Mouse (Mus musculus) hindbrain, embryonic 12.5 days (tissue): Measurements from ENCODE around the gene Kdm1b. TPM values are rescaled to one million over a fixed set of nuclear protein-coding genes. Genes with fewer than 3 reads are reported as not detected.

Source experiments
- ATAC-seq: fragments of 200-750 bp; cut with Nextera tagmentation; 2 replicates; pipeline ENCODE4 v1.8.0; 2017; ENCODE audit warnings: moderate TSS enrichment; ENCODE audit not compliant: low FRiP score
- H3K27ac ChIP-seq: fragments of 300-500 bp; sonication (generic); 2 replicates; pipeline ENCODE4 v1.5.1; 2016; ENCODE audit warnings: mild to moderate bottlenecking
- H3K27me3 ChIP-seq: fragments of 300-500 bp; sonication (generic); 2 replicates; pipeline ENCODE4 v1.6.1; 2016; ENCODE audit warnings: mild to moderate bottlenecking
- H3K36me3 ChIP-seq: fragments of 300-500 bp; sonication (generic); 2 replicates; pipeline ENCODE4 v1.6.1; 2016; ENCODE audit warnings: mild to moderate bottlenecking
- H3K4me1 ChIP-seq: fragments of 300-500 bp; sonication (generic); 2 replicates; pipeline ENCODE4 v1.6.1; 2016
- H3K4me2 ChIP-seq: fragments of 300-500 bp; sonication (generic); replicated peaks from 2 replicates; pipeline ENCODE4 v1.6.1; 2016; ENCODE audit warnings: mild to moderate bottlenecking
- H3K4me3 ChIP-seq: fragments of 300-500 bp; sonication (generic); 2 replicates; pipeline ENCODE4 v1.5.1; 2016; ENCODE audit warnings: mild to moderate bottlenecking
- H3K9ac ChIP-seq: fragments of 300-500 bp; sonication (generic); 2 replicates; pipeline ENCODE4 v1.6.1; 2016; ENCODE audit warnings: mild to moderate bottlenecking, moderate library complexity
- H3K9me3 ChIP-seq: fragments of 300-500 bp; sonication (generic); replicated peaks from 2 replicates; pipeline ENCODE4 v1.6.1; 2016; ENCODE audit warnings: mild to moderate bottlenecking
- WGBS: fragments of 180-500 bp; shearing (Covaris S2); methylation state at CpG from one replicate; pipeline ENCODE4 v1.1.7; 2016; 5-methylcytosine and 5-hydroxymethylcytosine counted together
- polyA plus RNA-seq: library from polyadenylated mRNA; unstranded; fragments of >200 nt; fragmentation: Nextera tagmentation; extraction: Ambion mirVana; gene quantifications from 2 replicates; pipeline ENCODE4 v1.2.1, GENCODE M21; 2016

The Kdm1b gene
- polyA plus RNA-seq, 1 experiment from 2014 or later, result 20.5 TPM

DNA sequence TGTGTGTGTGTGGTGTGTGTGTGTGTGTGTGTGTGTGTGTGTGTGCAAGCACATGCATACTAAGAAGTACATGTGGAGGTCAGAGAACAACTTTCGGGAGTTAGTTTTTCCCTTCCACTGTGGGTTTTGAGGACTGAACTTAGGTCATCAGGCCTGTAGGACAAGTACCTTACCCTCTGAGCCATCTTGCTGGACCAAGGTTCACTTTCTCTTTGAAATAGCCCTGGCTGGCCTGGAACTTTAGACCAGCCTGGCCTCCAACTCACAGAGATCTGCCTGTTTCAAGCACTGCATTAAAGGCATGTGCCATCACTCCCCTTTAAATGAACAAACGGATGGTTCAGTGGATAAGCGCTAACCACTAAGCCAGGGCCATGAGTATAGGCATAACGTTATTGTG lies 9.7 kb upstream of the Kdm1b start:
- Histone ChIP-seq H3K36me3 (peaks cover 33% of the 10 kb centered on the region; the same call in 1 of the 2 replicates), H3K27me3 (no peaks in the 10 kb centered on the region), H3K27ac (no peak overlapping the region), H3K4me1 (no peaks in the 10 kb centered on the region), H3K9me3 (no peaks in the 10 kb centered on the region), H3K4me3 (no peak overlapping the region), H3K9ac (no peak overlapping the region), H3K4me2 (no peak overlapping the region)
- 87% methylated on average over 4 of the region's 4 CpGs for WGBS
- ATAC-seq, result no peak

- Histone ChIP-seq H3K4me2 (no peak overlapping the region), H3K27ac (no peak overlapping the region), H3K4me1 (peaks cover 3% of the 10 kb centered on the region), H3K9ac (no peak overlapping the region), H3K4me3 (no peak overlapping the region), H3K27me3 (no peaks in the 10 kb centered on the region), H3K36me3 (peaks cover 16% of the 10 kb centered on the region; the same call in 1 of the 2 replicates), H3K9me3 (no peaks in the 10 kb centered on the region)
- ATAC-seq, result no peak
- WGBS, result 81% methylated on average over 6 of the region's 6 CpGs
These were observed 5.4 kb upstream of the Kdm1b start for GRCm38 (mm10) chr13:47037946-47038345.

GRCm38 (mm10) chr13:47040061-47040460 lies 3.2 kb upstream of the Kdm1b start:
- Histone ChIP-seq H3K9me3 (no peaks in the 10 kb centered on the region), H3K27ac (no peak overlapping the region), H3K4me3 (no peak overlapping the region), H3K4me2 (no peak overlapping the region), H3K27me3 (no peaks in the 10 kb centered on the region), H3K4me1 (peaks cover 12% of the 10 kb centered on the region), H3K36me3 (peaks cover 12% of the 10 kb centered on the region; the same call in 1 of the 2 replicates), H3K9ac (no peak overlapping the region)
- 95% methylated on average over 5 of the region's 5 CpGs for WGBS
- ATAC-seq, result no peak

- 58% methylated on average over 8 of the region's 8 CpGs for WGBS
- Histone ChIP-seq H3K4me3 (peak overlapping the region; percentile 81), H3K9ac (no peak overlapping the region), H3K36me3 (peaks cover 12% of the 10 kb centered on the region; the same call in 1 of the 2 replicates), H3K4me1 (peaks cover 12% of the 10 kb centered on the region), H3K27me3 (no peaks in the 10 kb centered on the region), H3K4me2 (peak overlapping the region; percentile 100), H3K9me3 (no peaks in the 10 kb centered on the region), H3K27ac (no peak overlapping the region)
- ATAC-seq, result no peak
These were observed 1.2 kb upstream of the Kdm1b start for GRCm38 (mm10) chr13:47042024-47042633.

DNA sequence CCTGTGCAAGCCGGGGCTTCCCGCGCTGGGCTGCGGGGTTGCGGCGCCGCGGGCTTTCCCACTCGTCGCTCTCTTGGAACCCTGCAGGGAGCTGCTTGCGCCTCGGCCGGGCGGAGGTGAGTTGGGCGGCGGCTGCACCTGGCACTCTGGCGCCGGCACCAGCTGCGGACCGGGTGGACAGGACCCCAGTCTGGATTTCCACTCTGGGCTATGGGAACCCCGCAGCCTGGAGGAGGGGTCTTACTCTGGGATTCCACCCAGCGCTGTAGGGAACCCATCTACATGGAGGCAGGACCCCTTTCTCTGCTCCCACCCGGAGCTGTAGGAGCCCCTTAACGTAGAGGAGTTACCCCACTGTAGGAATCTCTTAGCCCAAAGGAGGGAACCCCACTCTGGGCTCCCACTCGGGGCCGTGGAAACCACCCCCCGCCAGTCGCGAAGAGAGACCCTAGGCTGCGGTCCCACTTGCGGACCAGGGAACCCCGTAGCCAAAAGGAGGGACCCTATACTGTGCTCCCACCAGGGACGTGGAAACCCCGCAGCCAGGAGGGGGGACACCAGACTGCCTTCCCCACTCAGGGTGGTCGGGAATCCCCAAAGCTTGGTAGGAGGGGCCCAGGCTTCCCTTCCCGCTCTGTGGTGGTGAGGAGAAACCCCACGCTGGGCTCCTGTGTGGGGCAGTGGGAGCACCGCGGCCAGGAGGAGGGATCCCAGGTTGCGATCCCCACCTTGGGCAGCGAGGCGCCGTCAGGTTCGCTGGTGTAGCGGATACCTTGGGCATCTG lies 726 bp downstream of the Kdm1b start:
- under 1% methylated on average over 45 of the region's 45 CpGs for WGBS
- peak overlapping the region; percentile 83 for H3K27ac ChIP-seq
- H3K27me3 ChIP-seq, result no peaks in the 10 kb centered on the region
- ATAC-seq, result peak; percentile 14; the same call in 1 of the 2 replicates
- H3K9ac ChIP-seq, result peak overlapping the region; percentile 86
- peak overlapping the region; percentile 81 for H3K4me3 ChIP-seq
- peaks cover 6% of the 10 kb centered on the region for H3K36me3 ChIP-seq
- no peaks in the 10 kb centered on the region for H3K9me3 ChIP-seq
- peaks cover 12% of the 10 kb centered on the region for H3K4me1 ChIP-seq
- peak overlapping the region; percentile 100 for H3K4me2 ChIP-seq

- 13% methylated on average over 10 of the region's 10 CpGs for WGBS
- H3K36me3 ChIP-seq, result peaks cover 11% of the 10 kb centered on the region
- no peaks in the 10 kb centered on the region for H3K27me3 ChIP-seq
- no peaks in the 10 kb centered on the region for H3K9me3 ChIP-seq
- no peak for ATAC-seq
- H3K27ac ChIP-seq, result peak within 1 kb of the TSS; percentile 83
- H3K4me1 ChIP-seq, result peaks cover 12% of the 10 kb centered on the region
- peak within 1 kb of the TSS; percentile 86 for H3K9ac ChIP-seq
- peak within 1 kb of the TSS; percentile 100 for H3K4me2 ChIP-seq
- H3K4me3 ChIP-seq, result peak within 1 kb of the TSS; percentile 81
These were observed 1.3 kb downstream of the Kdm1b start, which contains the start of gene Tpmt for GRCm38 (mm10) chr13:47044617-47044947. Gene Tpmt (minus strand): TSS chr13:47044737.

DNA sequence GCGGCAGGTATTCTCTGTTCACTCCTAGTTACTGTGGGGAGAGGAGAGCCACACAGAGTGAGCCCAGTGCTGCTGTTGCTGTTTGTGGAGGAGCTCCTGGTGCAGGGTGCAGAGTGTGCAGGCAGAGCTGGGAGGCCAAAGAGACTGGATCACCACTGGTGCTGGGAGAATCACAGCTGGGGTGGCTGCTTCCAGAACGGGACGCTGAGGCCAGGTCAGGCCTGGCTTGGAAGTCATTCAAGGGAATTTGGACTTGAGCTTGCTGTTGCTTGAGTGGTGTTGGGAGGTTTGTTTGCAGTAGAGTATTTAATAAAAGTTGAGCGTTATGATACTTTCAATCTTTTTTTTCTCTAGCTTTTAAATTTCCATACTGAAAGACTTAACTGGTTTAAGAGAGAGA lies 4.7 kb downstream of the Kdm1b start:
- Histone ChIP-seq H3K4me1 (peaks cover 9% of the 10 kb centered on the region), H3K9ac (no peak overlapping the region), H3K27ac (no peak overlapping the region), H3K36me3 (peaks cover 41% of the 10 kb centered on the region), H3K27me3 (no peaks in the 10 kb centered on the region), H3K4me3 (no peak overlapping the region), H3K4me2 (no peak overlapping the region), H3K9me3 (no peaks in the 10 kb centered on the region)
- WGBS, result 92% methylated on average over 4 of the region's 4 CpGs
- ATAC-seq, result no peak

DNA sequence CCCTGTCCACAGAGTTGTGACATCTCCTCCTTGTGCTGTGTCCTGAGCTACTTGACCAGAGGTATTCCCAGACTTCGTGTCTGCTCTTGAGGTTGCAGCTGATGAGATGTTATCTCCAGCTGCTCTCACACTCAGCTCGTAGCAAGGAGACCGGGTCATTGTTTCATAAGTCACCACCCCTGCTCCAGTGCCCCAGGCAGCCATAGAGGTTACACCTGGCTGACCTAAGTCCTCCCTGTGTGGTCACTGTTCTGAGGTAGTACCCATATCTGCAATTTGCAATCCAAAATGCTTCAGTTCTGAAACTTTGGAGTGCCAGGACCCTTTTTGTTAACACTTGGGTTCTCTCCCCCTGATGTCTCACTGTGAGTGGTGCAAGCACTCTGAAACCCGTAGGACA lies 6.7 kb downstream of the Kdm1b start:
- Histone ChIP-seq H3K4me2 (no peak overlapping the region), H3K9ac (no peak overlapping the region), H3K27me3 (no peaks in the 10 kb centered on the region), H3K36me3 (peaks cover 50% of the 10 kb centered on the region), H3K4me3 (no peak overlapping the region), H3K9me3 (no peaks in the 10 kb centered on the region), H3K4me1 (0 out of 2 replicates have a peak, but pooled peaks cover 2% of the 10 kb centered on the region), H3K27ac (no peak overlapping the region)
- 79% methylated on average over 4 of the region's 4 CpGs for WGBS
- ATAC-seq, result no peak

DNA sequence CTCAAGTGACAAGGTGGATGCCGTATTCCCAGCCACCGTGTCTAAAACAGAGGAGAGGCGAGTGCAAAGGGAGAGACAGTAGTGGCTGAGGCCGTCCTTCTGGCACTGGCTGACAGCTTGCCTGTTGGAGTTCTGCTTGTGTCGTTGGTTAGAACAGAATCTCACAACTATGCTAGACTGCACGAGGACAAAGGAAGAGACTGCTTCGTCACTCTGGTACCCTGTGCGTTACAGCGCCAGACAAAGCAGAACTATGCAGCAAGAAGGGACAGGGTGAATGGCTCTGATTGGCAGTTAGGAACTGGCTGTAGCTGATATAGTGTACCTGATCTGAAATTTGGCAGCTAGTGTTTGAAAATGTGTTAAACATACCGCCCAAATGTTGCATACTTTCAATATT lies 10.7 kb downstream of the Kdm1b start:
- Histone ChIP-seq H3K9ac (no peak overlapping the region), H3K9me3 (no peaks in the 10 kb centered on the region), H3K27ac (no peak overlapping the region), H3K36me3 (peaks cover 68% of the 10 kb centered on the region), H3K4me1 (0 out of 2 replicates have a peak, but pooled peaks cover 2% of the 10 kb centered on the region), H3K4me2 (no peak overlapping the region), H3K27me3 (no peaks in the 10 kb centered on the region), H3K4me3 (no peak overlapping the region)
- no peak for ATAC-seq
- 46% methylated on average over 10 of the region's 10 CpGs for WGBS

- Histone ChIP-seq H3K27me3 (no peaks in the 10 kb centered on the region), H3K4me2 (no peak overlapping the region), H3K36me3 (peaks cover 67% of the 10 kb centered on the region), H3K9me3 (no peaks in the 10 kb centered on the region), H3K4me1 (0 out of 2 replicates have a peak, but pooled peaks cover 2% of the 10 kb centered on the region), H3K4me3 (no peak overlapping the region), H3K9ac (no peak overlapping the region), H3K27ac (no peak overlapping the region)
- 90% methylated on average over 11 of the region's 11 CpGs for WGBS
- no peak for ATAC-seq
These were observed 12.8 kb downstream of the Kdm1b start for GRCm38 (mm10) chr13:47056126-47056525.

- 0 out of 2 replicates have a peak, but pooled peaks cover 2% of the 10 kb centered on the region for H3K4me1 ChIP-seq
- no peak overlapping the region for H3K27ac ChIP-seq
- peaks cover 63% of the 10 kb centered on the region for H3K36me3 ChIP-seq
- H3K27me3 ChIP-seq, result no peaks in the 10 kb centered on the region
- no peak for ATAC-seq
- WGBS, result 93% methylated on average over 5 of the region's 5 CpGs
- no peak overlapping the region for H3K4me2 ChIP-seq
- no peaks in the 10 kb centered on the region for H3K9me3 ChIP-seq
- H3K4me3 ChIP-seq, result no peak overlapping the region
- H3K9ac ChIP-seq, result no peak overlapping the region
These were observed 13.5 kb downstream of the Kdm1b start for GRCm38 (mm10) chr13:47056781-47057180.

DNA sequence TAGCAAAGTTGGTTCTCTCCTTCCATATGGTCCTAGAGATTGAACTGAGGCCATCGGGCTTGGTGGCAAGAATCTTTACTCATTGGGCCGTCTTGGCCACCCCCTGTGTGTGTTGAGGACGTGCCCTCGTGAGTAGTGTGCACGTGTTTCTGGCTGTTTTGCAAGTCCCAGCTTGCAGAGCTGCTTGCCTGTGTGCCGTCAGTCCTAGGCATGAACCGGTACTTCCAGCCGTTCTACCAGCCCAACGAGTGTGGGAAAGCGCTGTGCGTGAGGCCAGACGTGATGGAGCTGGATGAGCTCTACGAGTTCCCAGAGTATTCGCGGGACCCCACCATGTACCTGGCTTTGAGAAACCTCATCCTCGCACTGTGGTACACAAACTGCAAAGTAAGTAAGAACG lies 19.5 kb downstream of the Kdm1b start:
- H3K4me1 ChIP-seq, result no peaks in the 10 kb centered on the region
- no peak for ATAC-seq
- WGBS, result 93% methylated on average over 17 of the region's 17 CpGs

More for the DNA sequence above, 19.5 kb downstream of the Kdm1b start:
- Histone ChIP-seq H3K27ac (no peak overlapping the region), H3K27me3 (no peaks in the 10 kb centered on the region), H3K9me3 (no peaks in the 10 kb centered on the region), H3K4me2 (no peak overlapping the region), H3K4me3 (no peak overlapping the region), H3K36me3 (peaks cover 66% of the 10 kb centered on the region), H3K9ac (no peak overlapping the region)
